Mouse (Mus musculus) CD4-positive helper T cell, adult 2 months (primary cell): ENCODE results near the gene Hadha.
A peak's percentile ranks its signal among the peaks of the same experiment; 100 is the strongest.

Source experiments
- DNase-seq: peaks from one replicate; pipeline ENCODE4 v3.0.0-alpha.2; 2012; ENCODE audit warnings: low read depth, missing footprints, low spot score

Gene Hadha

DNA sequence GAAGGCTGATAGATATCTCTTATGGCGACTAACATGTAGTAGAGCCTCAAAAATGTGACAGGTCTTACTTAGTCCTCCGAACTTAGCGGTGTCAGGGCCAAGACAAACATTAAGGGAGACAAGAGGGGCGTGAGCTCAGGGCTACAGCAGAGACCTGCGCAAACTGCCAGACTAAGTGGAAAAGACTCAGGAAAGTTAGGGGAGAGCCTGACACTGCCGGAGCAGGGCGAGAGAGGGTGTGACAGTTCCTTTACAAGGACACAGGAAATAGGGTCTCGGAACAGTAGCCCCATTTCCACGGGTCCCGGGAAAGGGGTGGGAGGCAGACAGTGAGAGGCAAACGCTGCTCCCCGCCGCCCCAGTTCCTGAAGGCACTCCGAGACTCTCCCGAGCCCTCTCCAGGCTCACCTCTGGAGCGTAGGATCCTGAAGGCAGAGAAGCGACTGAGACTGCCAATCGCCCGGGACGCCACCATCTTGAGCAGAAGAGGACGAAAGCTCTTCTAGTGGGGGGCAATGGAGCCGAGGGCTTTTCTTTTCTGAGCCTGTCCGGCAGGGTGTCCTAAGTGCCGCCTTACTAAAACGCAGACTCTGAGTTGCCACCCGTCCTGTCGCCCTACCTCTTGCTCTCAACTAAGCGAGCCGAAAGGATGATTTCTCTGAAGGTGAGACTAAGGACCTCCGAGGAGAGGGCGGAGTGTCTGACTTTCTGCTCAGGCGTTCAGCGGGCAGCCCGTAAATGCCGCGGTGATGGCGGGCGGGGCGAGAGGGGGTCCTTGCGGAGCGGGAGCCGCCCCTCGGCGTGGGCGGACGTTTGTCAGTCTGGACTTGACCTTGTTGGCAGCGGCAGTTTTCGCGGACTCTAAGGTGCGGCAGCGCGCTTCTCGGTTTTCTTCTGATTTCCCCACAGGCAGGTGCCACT is at the start of gene Hadha, which contains the start of gene Hadhb:
Gene Hadha, minus strand, starts transcription at position 689 of the 921 bp plus-strand sequence.
Gene Hadhb, plus strand, starts transcription at position 775 of the 921 bp plus-strand sequence.
- peak; percentile 93 for DNase-seq

DNA sequence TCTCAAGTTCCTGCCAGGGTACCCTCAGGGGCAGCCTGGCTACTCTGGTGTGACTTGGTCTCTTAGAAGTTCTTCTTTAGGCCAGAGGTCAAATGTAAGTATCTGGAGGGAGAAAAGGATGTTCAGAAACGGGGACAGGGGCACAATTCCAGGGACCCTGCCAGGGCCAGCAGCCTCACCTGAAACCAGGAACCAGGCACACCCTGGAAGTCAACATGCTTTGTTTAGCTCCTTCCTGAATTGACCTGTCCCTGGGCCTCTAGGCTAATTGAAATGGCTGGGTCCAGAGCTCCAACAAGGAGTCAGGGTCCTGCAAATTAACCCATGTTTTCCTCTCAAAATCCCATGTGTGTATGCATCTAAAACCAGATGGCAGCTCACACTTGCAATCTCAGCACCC is 49.5 kb upstream of the Hadha start:
- no peak for DNase-seq

DNA sequence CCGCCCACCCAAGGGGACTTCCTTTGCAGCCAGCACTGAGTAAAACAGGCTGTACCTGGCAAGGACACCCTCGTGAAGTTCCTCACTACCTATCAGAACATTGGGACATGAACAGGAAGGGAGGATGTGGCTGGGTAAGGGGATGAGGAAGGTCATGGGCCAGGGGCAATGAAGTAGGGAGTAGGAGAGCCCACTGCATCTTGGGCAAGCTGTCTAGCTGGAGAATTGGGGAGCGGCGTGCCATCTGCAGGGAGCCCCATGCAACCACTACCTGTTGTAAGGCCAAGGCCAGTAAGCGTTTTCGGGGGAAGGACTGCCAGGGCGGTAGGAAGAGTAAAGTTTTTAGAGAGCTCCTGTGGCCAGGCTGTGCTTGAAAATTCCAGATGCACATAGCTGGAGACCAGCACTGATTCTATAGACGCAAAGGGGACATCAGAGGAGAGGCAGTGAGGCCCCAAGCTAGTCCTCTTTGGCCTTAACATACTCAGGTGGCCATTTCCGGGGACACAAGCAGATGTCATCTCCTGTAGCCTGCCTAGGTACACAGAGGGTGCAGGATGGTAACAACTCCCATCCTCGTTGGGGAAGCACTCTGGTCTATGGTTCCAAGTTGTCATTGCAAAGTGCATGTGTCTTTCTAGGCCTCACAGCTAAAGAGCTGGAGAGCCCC is 48.4 kb upstream of the Hadha start:
- DNase-seq = no peak

GRCm38 (mm10) chr5:30202221-30202620 is 47.3 kb upstream of the Hadha start:
- DNase-seq = no peak

GRCm38 (mm10) chr5:30201521-30201920 is 46.6 kb upstream of the Hadha start:
- peak; percentile 17 for DNase-seq

DNA sequence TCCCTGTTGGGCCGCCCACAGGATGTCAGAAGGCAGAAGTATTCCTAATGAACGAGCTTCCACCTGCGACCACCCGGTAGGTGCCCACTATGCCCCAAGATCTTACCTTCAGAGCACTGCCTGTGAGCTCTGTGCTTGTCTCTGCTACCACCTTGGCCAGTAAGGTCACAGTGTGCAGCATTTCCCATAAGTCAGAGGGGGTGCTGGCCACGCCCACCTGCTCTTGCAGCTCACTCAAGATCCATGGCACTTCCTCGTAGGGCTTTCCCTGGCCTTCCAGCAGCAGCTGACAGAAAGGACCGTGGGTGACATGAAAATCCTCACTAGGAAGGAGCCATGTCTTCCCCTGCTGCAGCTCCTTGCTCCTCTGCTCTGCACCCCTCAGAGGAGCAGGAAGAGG is 43.3 kb upstream of the Hadha start:
- no peak for DNase-seq

GRCm38 (mm10) chr5:30195340-30195739 is 40.4 kb upstream of the Hadha start:
- no peak for DNase-seq

DNA sequence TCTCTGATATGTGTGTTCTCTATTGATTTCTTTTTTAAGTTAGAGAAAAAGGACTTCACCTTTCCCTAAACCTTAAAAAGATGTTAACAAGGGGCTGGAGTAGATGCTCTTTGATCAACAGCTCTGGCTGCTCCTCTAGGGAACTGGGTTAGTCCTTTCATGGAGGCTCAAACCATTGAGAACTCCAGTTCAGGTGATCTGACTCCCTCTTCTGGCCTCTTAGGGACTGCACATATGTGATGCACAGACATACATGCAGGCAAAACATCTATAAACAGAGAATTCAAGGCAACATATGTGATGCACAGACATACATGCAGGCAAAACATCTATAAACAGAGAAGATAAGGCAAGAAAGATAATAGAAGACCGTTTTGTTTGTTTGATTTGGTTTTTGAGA is 37.5 kb upstream of the Hadha start:
- DNase-seq = no peak

- DNase-seq = no peak
Observed at GRCm38 (mm10) chr5:30187687-30188485, 32.9 kb upstream of the Hadha start.

GRCm38 (mm10) chr5:30175811-30176210 is 20.8 kb upstream of the Hadha start:
- no peak for DNase-seq

GRCm38 (mm10) chr5:30172931-30173692 is 18.1 kb upstream of the Hadha start:
- no peak for DNase-seq

DNA sequence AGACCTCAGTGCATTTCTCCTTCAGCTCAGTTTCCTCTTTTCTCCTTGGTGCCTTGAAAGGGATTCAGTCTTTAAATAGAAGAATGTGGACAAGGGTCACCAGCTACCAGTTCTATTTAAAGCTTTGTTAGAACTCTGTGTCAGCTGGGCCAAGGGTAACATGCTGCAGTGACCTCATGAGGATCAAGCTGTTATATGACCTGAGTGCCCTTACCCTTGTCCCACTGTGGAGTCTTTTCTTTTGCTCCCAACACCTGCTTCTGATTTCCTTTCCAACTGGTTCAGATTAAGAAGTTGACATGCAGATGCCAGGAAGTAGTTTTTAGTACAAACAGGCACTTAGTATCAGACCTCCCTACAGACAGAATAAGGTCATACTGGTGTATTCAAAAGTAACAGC is 17.2 kb upstream of the Hadha start:
- no peak for DNase-seq

- no peak for DNase-seq
Observed at GRCm38 (mm10) chr5:30170303-30170940, 15.5 kb upstream of the Hadha start.

- DNase-seq = no peak
Observed at GRCm38 (mm10) chr5:30165234-30165946, 10.4 kb upstream of the Hadha start.

- peak; percentile 7 for DNase-seq
Observed at GRCm38 (mm10) chr5:30162339-30162738, 7.4 kb upstream of the Hadha start.

GRCm38 (mm10) chr5:30161836-30162235 is 6.9 kb upstream of the Hadha start:
- DNase-seq = no peak

GRCm38 (mm10) chr5:30159601-30160000 is 4.6 kb upstream of the Hadha start:
- no peak for DNase-seq

DNA sequence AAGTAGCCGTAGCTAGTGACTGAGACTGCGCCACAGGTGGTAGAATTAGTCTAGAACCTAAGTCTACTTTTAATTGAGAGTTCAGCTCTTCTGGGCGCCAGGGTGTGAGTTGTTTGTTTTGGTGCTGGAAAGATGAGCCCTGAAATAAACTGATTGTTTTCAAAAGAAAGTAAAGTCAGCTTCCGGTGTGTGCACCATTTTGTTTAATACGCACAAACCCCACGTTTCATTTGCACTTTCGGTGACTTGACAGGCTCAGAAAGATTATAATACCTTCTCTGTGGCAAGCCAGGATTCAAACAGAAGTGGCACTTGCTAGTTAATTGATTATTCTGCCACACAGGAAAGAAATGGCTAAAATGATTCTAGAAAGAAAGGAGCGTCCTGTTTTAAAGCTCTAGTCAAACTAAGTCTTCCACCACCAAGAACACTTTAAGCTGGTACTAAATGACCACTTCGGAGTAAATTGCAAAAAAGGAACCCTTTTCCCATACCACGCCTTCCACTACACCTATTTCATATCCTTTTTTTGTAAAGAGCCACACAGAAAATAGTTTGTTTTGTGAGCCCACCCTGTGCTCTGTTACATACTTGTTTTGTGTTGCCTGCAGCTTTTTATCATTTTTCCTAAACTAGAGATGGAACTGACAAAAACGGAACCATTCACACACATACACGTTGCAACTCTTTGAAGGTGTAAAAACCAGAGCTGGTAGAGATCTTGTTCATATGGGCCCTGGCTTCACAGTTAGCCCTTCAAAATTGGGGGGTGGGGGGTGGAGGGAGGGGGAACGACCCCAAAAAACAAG is 1.1 kb upstream of the Hadha start:
- peak; percentile 62 for DNase-seq

DNA sequence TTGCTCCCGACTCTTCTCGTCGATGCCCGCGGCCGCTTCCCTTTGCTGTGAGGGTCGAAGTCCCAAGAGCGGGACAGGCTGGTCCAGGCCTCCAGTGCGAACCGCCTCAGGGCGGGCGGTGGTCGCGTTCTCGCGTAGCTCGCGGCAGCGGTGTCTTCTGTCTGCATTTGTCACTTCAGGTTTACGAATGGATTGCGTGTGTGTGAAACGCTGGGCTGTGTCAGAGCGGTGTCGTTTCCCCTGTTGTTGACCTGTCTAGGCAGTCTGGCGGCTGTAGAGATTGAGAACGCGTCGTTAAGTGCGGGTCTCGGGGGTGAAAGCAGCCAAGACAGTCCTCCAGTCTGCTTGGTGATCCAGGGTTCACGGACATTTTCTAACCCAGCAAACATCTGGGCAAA is 432 bp upstream of the Hadha start:
- no peak for DNase-seq
